Mouse (Mus musculus): ENCODE results near the gene Tmem143. TPM values are rescaled to one million over a fixed set of nuclear protein-coding genes. Genes with fewer than 3 reads are reported as not detected.
"Not testable (repeated sequence)": the region's sequence is repeated elsewhere in the genome, so short reads cannot be mapped to it uniquely, and the experiment has no call there.

Tmem143 gene
- polyA plus RNA-seq, 1 experiment from 2014 or later = 3.9 TPM

- WGBS = 78% methylated on average over 9 of the region's 9 CpGs
- Histone ChIP-seq H3K36me3 (ENCODE audit: control insufficient read depth, insufficient read depth, low read length) (no peaks in the 10 kb centered on the region), H3K4me2 (ENCODE audit: low read depth, low read length) (no peak overlapping the region), H3K4me3 (ENCODE audit: low read depth, low read length) (no peak overlapping the region), H3K27ac (replicated peaks; ENCODE audit: low read depth, low read length) (no peak overlapping the region), H3K4me1 (ENCODE audit: control insufficient read depth, insufficient read depth, low read length) (no peaks in the 10 kb centered on the region), H3K9ac (ENCODE audit: low read depth, low read length) (no peak overlapping the region), H3K9me3 (ENCODE audit: control insufficient read depth, low read length) (no peaks in the 10 kb centered on the region), H3K27me3 (replicated peaks; ENCODE audit: control insufficient read depth, insufficient read depth, low read length) (no peaks in the 10 kb centered on the region)
- ATAC-seq (ENCODE audit: low read depth) (no peak), DNase-seq (ENCODE audit: low spot score) (no peak)
These were observed 45.2 kb downstream of the Tmem143 start for GRCm38 (mm10) chr7:45941986-45942385.

GRCm38 (mm10) chr7:45943280-45943679 is 46.5 kb downstream of the Tmem143 start:
- DNase-seq (ENCODE audit: low spot score) = not testable (repeated sequence)

GRCm38 (mm10) chr7:45949061-45949460 is 52.3 kb downstream of the Tmem143 start:
- Histone ChIP-seq H3K27me3 (replicated peaks; ENCODE audit: control insufficient read depth, insufficient read depth, low read length) (no peaks in the 10 kb centered on the region), H3K4me3 (ENCODE audit: low read depth, low read length) (no peak overlapping the region), H3K4me2 (ENCODE audit: low read depth, low read length) (no peak overlapping the region), H3K36me3 (ENCODE audit: control insufficient read depth, insufficient read depth, low read length) (no peaks in the 10 kb centered on the region), H3K27ac (replicated peaks; ENCODE audit: low read depth, low read length) (no peak overlapping the region), H3K9ac (ENCODE audit: low read depth, low read length) (no peak overlapping the region), H3K9me3 (ENCODE audit: control insufficient read depth, low read length) (no peaks in the 10 kb centered on the region), H3K4me1 (ENCODE audit: control insufficient read depth, insufficient read depth, low read length) (no peaks in the 10 kb centered on the region)
- ATAC-seq (ENCODE audit: low read depth) (no peak), DNase-seq (ENCODE audit: low spot score) (no peak)
- WGBS = 80% methylated on average over 4 of the region's 4 CpGs

More at GRCm38 (mm10) chr7:45943280-45943679, 46.5 kb downstream of the Tmem143 start:
- H3K36me3 ChIP-seq (ENCODE audit: control insufficient read depth, insufficient read depth, low read length); H3K4me3 ChIP-seq (ENCODE audit: low read depth, low read length); H3K9me3 ChIP-seq (ENCODE audit: control insufficient read depth, low read length); ATAC-seq (ENCODE audit: low read depth); H3K9ac ChIP-seq (ENCODE audit: low read depth, low read length); H3K4me2 ChIP-seq (ENCODE audit: low read depth, low read length); H3K27ac ChIP-seq (replicated peaks; ENCODE audit: low read depth, low read length); H3K27me3 ChIP-seq (replicated peaks; ENCODE audit: control insufficient read depth, insufficient read depth, low read length); H3K4me1 ChIP-seq (ENCODE audit: control insufficient read depth, insufficient read depth, low read length): not testable (repeated sequence)
- 60% methylated on average over 1 of the region's 1 CpGs for WGBS

GRCm38 (mm10) chr7:45956611-45957010 is 59.9 kb downstream of the Tmem143 start:
- Histone ChIP-seq H3K4me2 (ENCODE audit: low read depth, low read length) (no peak overlapping the region), H3K36me3 (ENCODE audit: control insufficient read depth, insufficient read depth, low read length) (no peaks in the 10 kb centered on the region), H3K9me3 (ENCODE audit: control insufficient read depth, low read length) (no peaks in the 10 kb centered on the region), H3K9ac (ENCODE audit: low read depth, low read length) (no peak overlapping the region), H3K4me3 (ENCODE audit: low read depth, low read length) (no peak overlapping the region), H3K4me1 (ENCODE audit: control insufficient read depth, insufficient read depth, low read length) (no peaks in the 10 kb centered on the region), H3K27ac (replicated peaks; ENCODE audit: low read depth, low read length) (no peak overlapping the region), H3K27me3 (replicated peaks; ENCODE audit: control insufficient read depth, insufficient read depth, low read length) (no peaks in the 10 kb centered on the region)
- ATAC-seq (ENCODE audit: low read depth) (no peak), DNase-seq (ENCODE audit: low spot score) (no peak)
- 58% methylated on average over 4 of the region's 4 CpGs for WGBS

Other genes with a start within 250 kb of the Tmem143 start
- 1.9 and 2.2 TPM in 2 replicates for gene Fut2, start 230.5 kb upstream of the Tmem143 start, polyA plus RNA-seq (2014; fragmentation: Nextera tagmentation; extraction: Ambion mirVana)
- 3.4 and 3.7 TPM in 2 replicates for gene Ntn5, start 212.9 kb upstream of the Tmem143 start, polyA plus RNA-seq (2014; fragmentation: Nextera tagmentation; extraction: Ambion mirVana)
- gene Sec1, start 202.5 kb upstream of the Tmem143 start, polyA plus RNA-seq (2014; fragmentation: Nextera tagmentation; extraction: Ambion mirVana) = 2.1 and 2.5 TPM in 2 replicates
- gene Car11, start 197.1 kb upstream of the Tmem143 start, polyA plus RNA-seq (2014; fragmentation: Nextera tagmentation; extraction: Ambion mirVana) = 7.9 and 8.9 TPM in 2 replicates
- 3.4 and 4.7 TPM in 2 replicates for gene Dbp, start 191.9 kb upstream of the Tmem143 start, polyA plus RNA-seq (2014; fragmentation: Nextera tagmentation; extraction: Ambion mirVana)
- gene Rpl18, start 181.5 kb upstream of the Tmem143 start, polyA plus RNA-seq (2014; fragmentation: Nextera tagmentation; extraction: Ambion mirVana) = 1,174 and 1,204 TPM in 2 replicates
- gene Sphk2, start 178.9 kb upstream of the Tmem143 start, polyA plus RNA-seq (2014; fragmentation: Nextera tagmentation; extraction: Ambion mirVana) = 24.0 and 25.6 TPM in 2 replicates
- 0.36 and 0.39 TPM in 2 replicates for gene Fam83e, start 175.7 kb upstream of the Tmem143 start, polyA plus RNA-seq (2014; fragmentation: Nextera tagmentation; extraction: Ambion mirVana)
- not detected in 2 replicates for gene Spaca4, start 171.1 kb upstream of the Tmem143 start, polyA plus RNA-seq (2014; fragmentation: Nextera tagmentation; extraction: Ambion mirVana)
- 0.67 and 1.5 TPM in 2 replicates for gene Lmtk3, start 113.2 kb upstream of the Tmem143 start, polyA plus RNA-seq (2014; fragmentation: Nextera tagmentation; extraction: Ambion mirVana)
- gene Sult2b1, start 112.3 kb upstream of the Tmem143 start, polyA plus RNA-seq (2014; fragmentation: Nextera tagmentation; extraction: Ambion mirVana) = 14.2 and 16.3 TPM in 2 replicates
- 96.4 and 106 TPM in 2 replicates for gene Cyth2, start 82.4 kb upstream of the Tmem143 start, polyA plus RNA-seq (2014; fragmentation: Nextera tagmentation; extraction: Ambion mirVana)
- gene Kcnj14, start 72.2 kb upstream of the Tmem143 start, polyA plus RNA-seq (2014; fragmentation: Nextera tagmentation; extraction: Ambion mirVana) = 1.4 and 2.2 TPM in 2 replicates
- 53.9 and 60.5 TPM in 2 replicates for gene Grwd1, start 66.0 kb upstream of the Tmem143 start, polyA plus RNA-seq (2014; fragmentation: Nextera tagmentation; extraction: Ambion mirVana)
- 147 and 155 TPM in 2 replicates for gene Kdelr1, start 24.2 kb upstream of the Tmem143 start, polyA plus RNA-seq (2014; fragmentation: Nextera tagmentation; extraction: Ambion mirVana)
- 0.63 and 1.0 TPM in 2 replicates for gene Grin2d, start 18.6 kb upstream of the Tmem143 start, polyA plus RNA-seq (2014; fragmentation: Nextera tagmentation; extraction: Ambion mirVana)
- gene Syngr4, start 227 bp upstream of the Tmem143 start, polyA plus RNA-seq (2014; fragmentation: Nextera tagmentation; extraction: Ambion mirVana) = 0.68 and 0.87 TPM in 2 replicates
- gene Emp3, start 24.5 kb downstream of the Tmem143 start, polyA plus RNA-seq (2014; fragmentation: Nextera tagmentation; extraction: Ambion mirVana) = 298 and 316 TPM in 2 replicates
- 3.7 and 5.0 TPM in 2 replicates for gene Ccdc114, start 27.1 kb downstream of the Tmem143 start, polyA plus RNA-seq (2014; fragmentation: Nextera tagmentation; extraction: Ambion mirVana)
- 0.39 and 0.64 TPM in 2 replicates for gene Abcc6, start 133.4 kb downstream of the Tmem143 start, polyA plus RNA-seq (2014; fragmentation: Nextera tagmentation; extraction: Ambion mirVana)
- 25.7 and 27.8 TPM in 2 replicates for gene Nomo1, start 136.8 kb downstream of the Tmem143 start, polyA plus RNA-seq (2014; fragmentation: Nextera tagmentation; extraction: Ambion mirVana)
- 0.47 and 0.61 TPM in 2 replicates for gene Kcnj11, start 203.8 kb downstream of the Tmem143 start, polyA plus RNA-seq (2014; fragmentation: Nextera tagmentation; extraction: Ambion mirVana)